Mouse (Mus musculus) liver (tissue): Measurements from ENCODE around the gene Ifi209.
"Not testable (repeated sequence)": the region's sequence is repeated elsewhere in the genome, so short reads cannot be mapped to it uniquely, and the experiment has no call there.

Source experiments
- DNase-seq: peaks from one replicate; pipeline ENCODE4 v3.0.0-alpha.2; 2020; ENCODE audit warnings: mixed read lengths

Ifi209 gene

DNA sequence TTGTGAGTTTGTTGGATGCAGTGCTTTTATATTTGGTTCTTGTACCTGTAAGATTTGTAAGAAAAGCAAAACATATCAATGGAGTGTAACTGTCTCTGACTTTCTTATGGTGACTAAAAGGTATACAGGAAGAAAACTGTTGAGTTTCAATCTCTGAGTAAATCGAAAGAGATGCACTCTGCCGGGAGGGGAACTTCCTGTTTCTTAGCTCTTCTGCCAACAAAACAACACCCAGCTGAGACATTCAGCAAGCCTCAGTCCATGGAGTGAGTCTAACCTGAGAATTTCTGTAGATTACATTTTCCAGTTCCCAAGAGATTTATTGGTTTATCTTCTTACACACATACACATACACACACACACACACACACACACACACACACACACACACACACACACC lies at the start of gene Ifi209:
Ifi209 (plus strand) TSS at position 296 of the 400 bp plus-strand sequence.
- DNase-seq, result not testable (repeated sequence)

GRCm38 (mm10) chr1:173589698-173590097 lies 41.0 kb upstream of the Ifi209 start:
- not testable (repeated sequence) for DNase-seq

GRCm38 (mm10) chr1:173598838-173599494 lies 31.8 kb upstream of the Ifi209 start, which contains the start of gene Ifi213:
Gene Ifi213 (minus strand): TSS chr1:173599274.
- not testable (repeated sequence) for DNase-seq

- DNase-seq, result not testable (repeated sequence)
These were observed 20.4 kb upstream of the Ifi209 start for GRCm38 (mm10) chr1:173610291-173610690.

GRCm38 (mm10) chr1:173622216-173622615 lies 8.5 kb upstream of the Ifi209 start:
- DNase-seq, result not testable (repeated sequence)

- no peak for DNase-seq
These were observed 6.7 kb upstream of the Ifi209 start for GRCm38 (mm10) chr1:173624052-173624451.

- DNase-seq, result no peak
These were observed 4.0 kb upstream of the Ifi209 start for GRCm38 (mm10) chr1:173626686-173627085.

- no peak for DNase-seq
These were observed 3.4 kb downstream of the Ifi209 start for GRCm38 (mm10) chr1:173633969-173634645.

DNA sequence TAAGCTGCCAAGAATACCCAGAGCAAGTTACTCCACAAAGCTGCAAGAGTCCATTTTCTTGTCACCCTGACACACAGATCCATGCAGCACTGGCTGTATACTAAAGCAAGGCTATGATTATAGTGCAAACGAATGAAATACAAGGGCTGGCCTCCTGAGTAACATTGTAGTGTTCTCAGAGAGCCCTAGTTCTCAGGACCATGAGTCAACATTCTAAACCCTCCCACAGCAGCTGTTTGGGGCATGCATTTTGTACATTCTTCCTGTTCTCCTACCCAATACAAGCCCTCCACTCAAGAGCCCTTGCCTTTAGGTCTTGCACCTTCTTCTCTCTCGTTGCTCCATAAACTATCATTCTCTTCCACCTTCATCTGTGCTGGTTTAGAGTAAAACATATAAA lies 14.7 kb downstream of the Ifi209 start:
- no peak for DNase-seq

DNA sequence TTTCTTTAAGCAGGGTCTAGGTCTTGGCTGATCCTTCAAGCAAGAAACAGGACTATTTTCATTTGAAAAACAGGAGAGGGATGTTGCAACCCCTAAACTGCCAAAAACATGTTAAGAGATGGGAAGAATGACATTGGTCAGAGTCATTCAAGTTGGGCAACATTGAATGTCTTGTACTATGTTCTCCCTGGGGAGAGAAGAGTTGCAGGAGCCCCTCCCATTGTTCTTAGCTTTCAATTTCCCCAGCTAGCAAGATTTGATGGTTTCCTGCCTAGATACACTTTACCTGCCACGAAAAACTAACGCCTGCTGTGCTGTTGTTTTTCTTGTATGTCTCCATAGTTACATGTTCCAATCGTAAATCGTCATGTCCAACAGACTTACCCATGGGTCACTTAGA lies 27.3 kb downstream of the Ifi209 start:
- DNase-seq, result no peak

DNA sequence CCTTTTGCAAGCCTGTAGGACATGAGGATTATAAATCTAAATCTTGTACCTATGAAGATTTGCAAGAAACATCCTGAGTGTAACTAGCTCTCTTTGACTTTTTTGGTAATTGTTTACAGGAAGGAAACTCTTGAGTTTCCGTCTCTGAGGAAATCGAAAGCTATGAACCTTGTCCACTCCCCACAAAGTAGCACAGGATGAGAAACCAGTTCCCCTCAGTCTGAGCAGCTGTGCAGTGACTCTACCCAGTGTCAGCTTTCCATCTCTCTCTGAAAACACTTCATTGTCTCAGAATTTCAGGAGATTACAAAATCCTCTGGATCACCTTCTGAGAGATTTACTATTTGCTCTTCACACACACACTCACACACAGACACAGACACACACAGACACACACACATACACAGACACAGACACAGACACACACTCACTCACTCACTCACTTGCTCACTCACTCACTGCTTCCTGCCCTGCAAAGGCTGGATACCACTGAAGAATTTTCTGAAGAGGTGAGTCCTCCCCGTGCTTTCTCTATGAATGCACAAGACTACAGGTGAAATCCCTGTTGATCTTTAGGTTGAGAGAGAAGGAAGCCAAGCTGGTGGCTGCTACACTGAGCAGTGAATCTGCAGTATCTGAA lies 42.9 kb downstream of the Ifi209 start, which contains the start of gene Ifi208:
Ifi208 (plus strand) TSS at position 218 of the 640 bp plus-strand sequence.
- not testable (repeated sequence) for DNase-seq

GRCm38 (mm10) chr1:173678605-173679004 lies 47.9 kb downstream of the Ifi209 start:
- not testable (repeated sequence) for DNase-seq

- no peak for DNase-seq
These were observed 63.6 kb downstream of the Ifi209 start for GRCm38 (mm10) chr1:173694270-173694669.
